Mouse (Mus musculus): ENCODE measurements around the gene Wfdc21.
A peak's percentile ranks its signal among the peaks of the same experiment; 100 is the strongest.

Wfdc21 gene

DNA sequence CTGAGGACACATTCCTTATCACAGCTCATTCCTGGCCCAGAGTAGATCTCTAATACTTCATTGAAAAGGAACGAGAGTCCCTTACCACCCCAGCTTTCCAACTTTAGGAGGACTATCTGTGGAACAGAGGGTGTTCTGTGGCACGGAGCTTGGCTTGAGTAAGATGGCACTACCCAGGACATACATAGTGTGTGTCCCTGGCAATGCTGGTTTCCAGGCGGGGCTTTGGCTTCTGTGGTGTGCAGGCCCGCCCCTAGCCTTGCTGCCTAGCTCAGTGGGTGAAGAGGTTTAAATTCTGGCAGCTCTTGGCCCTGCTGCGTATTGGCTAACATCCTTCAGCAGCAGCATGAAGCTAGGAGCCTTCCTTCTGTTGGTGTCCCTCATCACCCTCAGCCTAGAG, at the start of gene Wfdc21:
Wfdc21 (plus strand) TSS at position 260 of the 400 bp plus-strand sequence.
- DNase-seq (ENCODE audit: low spot score), result no peak

DNA sequence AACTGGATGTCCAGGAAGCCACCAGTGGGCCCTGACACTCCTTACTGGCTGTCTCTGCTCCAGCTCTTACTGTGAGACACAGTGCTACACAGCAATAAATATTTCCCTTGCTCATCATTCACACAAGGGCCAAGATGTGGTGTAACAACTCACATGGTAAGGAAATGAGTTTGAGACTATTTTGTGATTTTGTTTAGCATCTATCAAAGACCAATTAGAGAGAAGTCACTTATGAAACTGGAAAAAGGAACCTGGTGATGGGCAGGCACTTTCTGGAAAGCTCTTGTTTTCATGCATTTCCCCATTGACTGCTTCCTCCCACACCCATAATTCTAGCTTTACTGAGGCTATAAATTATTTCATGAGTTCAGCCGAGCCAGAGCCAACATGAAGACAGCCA, 43.0 kb upstream of the Wfdc21 start, which contains the start of gene Wfdc17:
Wfdc17 (plus strand) TSS at position 287 of the 400 bp plus-strand sequence.
- DNase-seq (ENCODE audit: low spot score), result no peak

GRCm38 (mm10) chr11:83708715-83709114, 38.0 kb upstream of the Wfdc21 start, which contains the start of gene Wfdc18:
Wfdc18 (plus strand) TSS chr11:83709015.
- no peak for DNase-seq (ENCODE audit: low spot score)

DNA sequence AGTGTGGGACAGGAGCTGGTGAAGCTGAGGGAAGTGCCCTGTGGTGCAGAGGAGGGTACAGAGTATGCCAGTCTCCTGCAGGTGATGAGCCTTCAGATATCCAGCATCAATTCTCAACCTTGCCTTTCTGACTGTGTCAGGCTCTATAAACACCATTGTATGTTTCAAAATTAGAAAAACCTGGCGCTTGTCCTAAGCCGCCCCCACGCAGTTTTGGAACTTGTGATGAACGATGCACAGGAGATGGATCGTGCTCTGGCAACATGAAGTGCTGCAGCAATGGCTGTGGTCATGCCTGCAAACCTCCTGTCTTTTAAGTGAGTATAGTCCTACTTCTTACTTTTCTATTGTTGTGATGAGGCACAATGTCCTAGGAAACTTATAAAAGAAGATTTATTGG, 37.1 kb upstream of the Wfdc21 start:
- no peak for DNase-seq (ENCODE audit: low spot score)

- no peak for DNase-seq (ENCODE audit: low spot score)
Observed at GRCm38 (mm10) chr11:83712671-83713070, 34.1 kb upstream of the Wfdc21 start.

- no peak for DNase-seq (ENCODE audit: low spot score)
Observed at GRCm38 (mm10) chr11:83713925-83714324, 32.8 kb upstream of the Wfdc21 start.

- DNase-seq (ENCODE audit: low spot score), result no peak
Observed at GRCm38 (mm10) chr11:83717042-83717665, 29.6 kb upstream of the Wfdc21 start.

DNA sequence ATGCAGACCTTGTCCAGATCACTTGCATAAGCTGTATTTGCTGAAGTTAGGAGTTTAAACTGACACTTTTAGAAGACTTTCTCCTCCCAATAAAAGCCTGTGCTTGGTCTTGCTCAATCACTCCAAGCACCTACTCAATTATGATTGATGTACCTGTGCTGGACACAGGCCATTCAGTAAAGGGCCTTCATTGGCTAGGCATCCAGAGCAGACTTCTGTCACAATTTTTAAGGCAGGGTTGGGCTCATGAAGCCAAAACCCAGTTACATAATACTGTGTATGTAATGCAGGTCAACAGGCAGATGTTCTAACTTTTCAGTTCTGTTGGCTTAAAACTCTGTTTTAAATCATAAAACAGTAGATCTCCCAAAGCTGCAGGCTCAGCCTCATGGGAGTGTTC, 26.0 kb upstream of the Wfdc21 start:
- no peak for DNase-seq (ENCODE audit: low spot score)

- no peak for DNase-seq (ENCODE audit: low spot score)
Observed at GRCm38 (mm10) chr11:83728757-83729432, 17.8 kb upstream of the Wfdc21 start.

DNA sequence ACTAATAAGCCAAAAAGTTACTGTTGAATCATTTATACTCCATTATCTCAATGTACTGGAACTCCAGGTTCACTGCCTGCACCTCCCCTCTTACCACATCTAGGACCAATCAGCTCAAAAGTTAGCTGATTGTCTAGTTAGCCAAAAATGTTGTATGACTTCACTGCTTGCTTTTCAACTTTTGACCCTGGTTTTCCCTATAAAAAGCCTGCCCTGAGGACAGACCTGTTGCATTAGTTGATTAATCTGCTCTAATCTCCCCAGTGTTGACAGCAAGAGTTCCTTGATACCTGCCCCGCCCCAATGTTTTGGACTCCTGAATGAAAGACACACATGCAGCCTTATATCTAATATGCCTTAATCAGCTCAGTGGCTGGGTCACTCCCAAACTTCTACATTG, 15.6 kb upstream of the Wfdc21 start:
- DNase-seq (ENCODE audit: low spot score), result no peak

- DNase-seq (ENCODE audit: low spot score), result no peak
Observed at GRCm38 (mm10) chr11:83733071-83733640, 13.6 kb upstream of the Wfdc21 start.

- DNase-seq (ENCODE audit: low spot score), result no peak
Observed at GRCm38 (mm10) chr11:83734215-83734614, 12.5 kb upstream of the Wfdc21 start.

DNA sequence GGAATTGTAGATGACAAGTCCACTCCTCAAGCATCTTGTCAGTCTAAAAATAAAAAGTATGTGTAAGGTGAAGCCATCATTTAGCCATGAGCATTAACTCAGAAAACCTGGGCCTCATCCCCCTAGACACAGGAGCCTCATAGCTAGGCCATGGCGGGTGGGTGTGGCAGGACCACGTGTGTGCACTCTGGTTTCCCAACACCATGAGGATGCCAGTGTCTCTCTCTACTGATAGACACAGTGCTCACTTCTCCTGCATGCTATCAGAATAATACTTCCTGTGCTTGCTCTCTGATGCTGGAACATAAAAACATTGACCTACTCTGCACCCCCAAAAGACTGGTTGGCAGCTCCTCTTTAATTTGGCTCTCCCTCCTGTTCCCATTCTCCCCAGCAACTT, 10.9 kb upstream of the Wfdc21 start:
- no peak for DNase-seq (ENCODE audit: low spot score)

GRCm38 (mm10) chr11:83737109-83737558, 9.6 kb upstream of the Wfdc21 start:
- DNase-seq (ENCODE audit: low spot score), result no peak

GRCm38 (mm10) chr11:83739241-83739640, 7.5 kb upstream of the Wfdc21 start:
- DNase-seq (ENCODE audit: low spot score), result peak; percentile 90

DNA sequence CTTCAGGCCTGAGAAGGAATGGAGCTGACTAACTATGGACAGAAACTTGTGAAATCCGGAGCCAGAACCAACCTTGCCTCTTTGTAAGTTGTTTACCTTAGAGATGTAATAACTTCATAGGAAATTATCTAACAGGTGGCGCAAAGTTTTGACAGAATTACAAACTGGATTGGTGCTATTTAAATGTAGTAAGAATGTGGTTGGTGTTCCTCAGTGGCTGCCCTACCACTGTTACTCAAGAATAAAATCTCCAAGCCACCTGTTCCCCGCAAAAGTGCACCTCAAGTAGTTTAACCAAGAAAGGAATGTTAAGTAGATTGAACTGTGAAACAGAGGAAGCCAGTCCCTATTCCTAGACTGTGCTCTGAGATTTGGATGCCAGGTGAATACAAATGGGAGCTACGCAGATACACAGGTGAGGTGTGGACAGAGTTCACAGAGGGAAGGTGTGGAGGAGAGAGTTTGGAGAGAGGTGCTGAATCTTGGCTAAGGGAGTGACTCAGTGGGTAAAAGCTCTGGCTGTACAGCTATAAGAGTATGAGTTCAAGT, 6.2 kb upstream of the Wfdc21 start:
- no peak for DNase-seq (ENCODE audit: low spot score)

- DNase-seq (ENCODE audit: low spot score), result no peak
Observed at GRCm38 (mm10) chr11:83741841-83742240, 4.9 kb upstream of the Wfdc21 start.

DNA sequence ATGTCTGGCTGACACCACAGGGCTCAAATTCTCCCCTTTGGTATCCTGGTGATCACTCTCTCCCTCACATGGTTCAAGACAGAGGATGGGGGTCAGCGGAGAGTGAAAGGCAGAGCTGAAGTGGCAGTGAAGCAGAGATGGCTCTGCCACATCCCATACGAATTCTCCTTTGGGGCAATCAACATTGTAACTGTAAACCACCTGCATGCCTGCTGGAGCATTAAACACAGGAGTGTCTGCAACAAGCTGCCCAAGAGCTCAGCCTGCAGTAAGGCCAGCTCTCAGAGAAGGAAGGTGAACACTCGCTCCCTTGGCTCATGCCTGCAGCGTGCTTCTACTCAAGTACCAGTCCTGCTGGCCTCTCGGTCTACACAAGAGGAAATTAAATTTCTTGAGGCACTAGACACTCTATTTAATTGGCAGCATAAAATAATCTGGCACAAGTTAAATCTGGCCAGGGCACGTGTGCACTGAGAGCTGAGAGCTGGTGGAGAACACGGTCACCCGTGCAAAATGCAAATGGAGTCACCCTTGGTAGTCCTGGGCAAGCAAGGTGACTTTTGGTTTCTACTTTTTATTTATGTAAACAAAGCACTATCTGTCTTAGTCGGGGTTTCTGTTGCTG, 3.9 kb upstream of the Wfdc21 start:
- no peak for DNase-seq (ENCODE audit: low spot score)

GRCm38 (mm10) chr11:83743525-83743924, 3.2 kb upstream of the Wfdc21 start:
- no peak for DNase-seq (ENCODE audit: low spot score)

DNA sequence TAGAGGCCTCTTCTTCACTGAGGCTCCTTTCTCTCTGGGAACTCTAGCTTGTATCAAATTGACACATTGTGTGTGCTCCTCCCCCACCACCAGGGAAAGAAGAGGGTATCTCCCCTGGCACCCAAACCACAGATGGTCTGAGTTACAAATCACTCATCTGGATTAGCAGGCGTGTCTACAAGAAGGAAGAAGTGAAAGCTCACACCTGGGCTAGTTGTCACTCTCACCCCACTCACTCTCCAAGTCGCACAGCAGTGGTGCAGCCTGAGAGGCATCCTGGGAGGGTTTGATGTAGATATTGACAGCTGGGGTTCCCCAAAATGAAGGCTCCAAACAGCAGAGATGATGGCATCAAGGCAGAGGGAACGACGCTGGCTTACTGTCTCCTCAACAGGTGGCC, 588 bp upstream of the Wfdc21 start:
- no peak for DNase-seq (ENCODE audit: low spot score)

DNA sequence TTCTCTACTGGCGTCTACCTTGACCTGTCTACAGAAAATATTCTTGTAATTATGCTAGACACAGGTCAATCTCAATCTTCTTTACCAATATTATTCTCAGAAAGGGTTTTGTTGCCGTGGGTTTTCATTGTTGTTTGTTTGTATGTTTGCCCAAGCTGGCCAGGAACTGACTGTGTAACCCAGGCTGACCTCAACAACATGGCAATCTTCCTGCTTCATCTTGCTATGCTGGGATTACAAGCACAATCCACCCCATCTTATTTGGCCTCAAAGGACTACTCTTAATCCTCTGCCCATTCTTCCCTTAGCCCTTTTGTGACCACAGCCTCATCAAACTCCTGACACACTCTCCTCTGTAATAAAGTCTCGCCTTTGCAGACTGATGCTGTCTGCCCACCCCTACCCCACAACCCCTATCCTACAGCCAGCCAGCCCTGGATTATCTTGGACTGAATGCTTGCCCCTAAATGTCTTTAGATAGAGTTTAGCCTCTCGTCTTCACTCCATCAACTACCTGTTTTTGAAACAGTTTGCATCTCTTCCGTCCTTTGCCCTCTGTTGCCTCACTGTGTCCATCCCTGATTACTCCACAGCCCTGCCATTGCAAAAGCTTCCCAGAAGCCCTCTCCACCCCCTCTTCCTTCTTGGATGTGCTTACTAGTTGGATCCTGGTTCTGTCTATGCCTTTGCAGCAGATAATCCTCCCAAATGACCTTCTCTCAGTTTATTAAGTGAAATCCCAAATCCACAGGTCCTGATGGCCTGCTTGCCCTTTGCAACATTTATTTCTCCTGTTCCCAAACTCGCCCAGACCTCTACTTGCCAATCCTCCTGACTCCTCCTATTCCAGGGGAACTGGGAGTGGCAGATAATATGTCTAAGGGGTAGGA, 881 bp downstream of the Wfdc21 start:
- DNase-seq (ENCODE audit: low spot score), result no peak

All from layer of hippocampus, adult 9-10 months (tissue).